Mouse (Mus musculus): ENCODE results near the gene Rasa4. TPM values are rescaled to one million over a fixed set of nuclear protein-coding genes. Genes with fewer than 3 reads are reported as not detected.
"Not testable (repeated sequence)": the region's sequence is repeated elsewhere in the genome, so short reads cannot be mapped to it uniquely, and the experiment has no call there.

Gene Rasa4
- polyA plus RNA-seq, 1 experiment, result 1.5 TPM

GRCm38 (mm10) chr5:136139393-136139792 lies 55.7 kb downstream of the Rasa4 start:
- Histone ChIP-seq H3K4me3 (ENCODE audit: control insufficient read depth, low read depth, low read length) (no peak overlapping the region), H3K36me3 (ENCODE audit: control insufficient read depth, insufficient read depth, low read length) (no peaks in the 10 kb centered on the region; the same call in 1 of the 2 replicates), H3K27me3 (ENCODE audit: control insufficient read depth, insufficient read depth, low read length) (no peaks in the 10 kb centered on the region), H3K4me1 (ENCODE audit: control insufficient read depth, insufficient read depth, low read length) (peaks cover 6% of the 10 kb centered on the region), H3K27ac (ENCODE audit: control insufficient read depth, insufficient read depth, low read depth, low read length) (no peak overlapping the region)
- TF ChIP-seq CTCF (IDR thresholded peaks at IDR 0.05; ENCODE audit: control insufficient read depth, insufficient read depth, insufficient replicate concordance, low read depth, low read length) (no peak), POLR2A (IDR thresholded peaks at IDR 0.05; ENCODE audit: control insufficient read depth, low read depth, low read length) (no peak)

- Histone ChIP-seq H3K4me1 (ENCODE audit: control insufficient read depth, insufficient read depth, low read length) (peaks cover 6% of the 10 kb centered on the region), H3K4me3 (ENCODE audit: control insufficient read depth, low read depth, low read length) (no peak overlapping the region), H3K27ac (ENCODE audit: control insufficient read depth, insufficient read depth, low read depth, low read length) (no peak overlapping the region), H3K27me3 (ENCODE audit: control insufficient read depth, insufficient read depth, low read length) (no peaks in the 10 kb centered on the region), H3K36me3 (ENCODE audit: control insufficient read depth, insufficient read depth, low read length) (no peaks in the 10 kb centered on the region)
- no peak for TF ChIP-seq CTCF (IDR thresholded peaks at IDR 0.05; ENCODE audit: control insufficient read depth, insufficient read depth, insufficient replicate concordance, low read depth, low read length)
- TF ChIP-seq POLR2A (IDR thresholded peaks at IDR 0.05; ENCODE audit: control insufficient read depth, low read depth, low read length), result no peak
These were observed 56.4 kb downstream of the Rasa4 start for GRCm38 (mm10) chr5:136140057-136140482.

- no peaks in the 10 kb centered on the region for H3K27me3 ChIP-seq (ENCODE audit: control insufficient read depth, insufficient read depth, low read length)
- H3K27ac ChIP-seq (ENCODE audit: control insufficient read depth, insufficient read depth, low read depth, low read length), result no peak overlapping the region
- H3K36me3 ChIP-seq (ENCODE audit: control insufficient read depth, insufficient read depth, low read length), result no peaks in the 10 kb centered on the region
- H3K4me1 ChIP-seq (ENCODE audit: control insufficient read depth, insufficient read depth, low read length), result peaks cover 4% of the 10 kb centered on the region
- H3K4me3 ChIP-seq (ENCODE audit: control insufficient read depth, low read depth, low read length), result no peak overlapping the region
- TF ChIP-seq CTCF (IDR thresholded peaks at IDR 0.05; ENCODE audit: control insufficient read depth, insufficient read depth, insufficient replicate concordance, low read depth, low read length), result no peak; the same call in 1 of the 2 replicates
- no peak for TF ChIP-seq POLR2A (IDR thresholded peaks at IDR 0.05; ENCODE audit: control insufficient read depth, low read depth, low read length)
These were observed 59.0 kb downstream of the Rasa4 start for GRCm38 (mm10) chr5:136142746-136143145.

GRCm38 (mm10) chr5:136143161-136143755 lies 59.5 kb downstream of the Rasa4 start:
- Histone ChIP-seq H3K27me3 (ENCODE audit: control insufficient read depth, insufficient read depth, low read length) (no peaks in the 10 kb centered on the region), H3K4me1 (ENCODE audit: control insufficient read depth, insufficient read depth, low read length) (peaks cover 4% of the 10 kb centered on the region), H3K4me3 (ENCODE audit: control insufficient read depth, low read depth, low read length) (no peak overlapping the region), H3K36me3 (ENCODE audit: control insufficient read depth, insufficient read depth, low read length) (no peaks in the 10 kb centered on the region), H3K27ac (ENCODE audit: control insufficient read depth, insufficient read depth, low read depth, low read length) (no peak overlapping the region)
- no peak for TF ChIP-seq POLR2A (IDR thresholded peaks at IDR 0.05; ENCODE audit: control insufficient read depth, low read depth, low read length)
- peak; percentile 74; the same call in 1 of the 2 replicates for TF ChIP-seq CTCF (IDR thresholded peaks at IDR 0.05; ENCODE audit: control insufficient read depth, insufficient read depth, insufficient replicate concordance, low read depth, low read length)

- TF ChIP-seq POLR2A (IDR thresholded peaks at IDR 0.05; ENCODE audit: control insufficient read depth, low read depth, low read length), result no peak
- TF ChIP-seq CTCF (IDR thresholded peaks at IDR 0.05; ENCODE audit: control insufficient read depth, insufficient read depth, insufficient replicate concordance, low read depth, low read length), result no peak
- peaks cover 4% of the 10 kb centered on the region for H3K4me1 ChIP-seq (ENCODE audit: control insufficient read depth, insufficient read depth, low read length)
- H3K27ac ChIP-seq (ENCODE audit: control insufficient read depth, insufficient read depth, low read depth, low read length), result no peak overlapping the region
- no peaks in the 10 kb centered on the region for H3K36me3 ChIP-seq (ENCODE audit: control insufficient read depth, insufficient read depth, low read length)
- H3K27me3 ChIP-seq (ENCODE audit: control insufficient read depth, insufficient read depth, low read length), result no peaks in the 10 kb centered on the region
- no peak overlapping the region for H3K4me3 ChIP-seq (ENCODE audit: control insufficient read depth, low read depth, low read length)
These were observed 61.1 kb downstream of the Rasa4 start for GRCm38 (mm10) chr5:136144606-136145430.

GRCm38 (mm10) chr5:136146936-136147335 lies 63.2 kb downstream of the Rasa4 start:
- Histone ChIP-seq H3K4me1 (ENCODE audit: control insufficient read depth, insufficient read depth, low read length) (peaks cover 8% of the 10 kb centered on the region), H3K4me3 (ENCODE audit: control insufficient read depth, low read depth, low read length) (no peak overlapping the region), H3K27me3 (ENCODE audit: control insufficient read depth, insufficient read depth, low read length) (no peaks in the 10 kb centered on the region), H3K36me3 (ENCODE audit: control insufficient read depth, insufficient read depth, low read length) (no peaks in the 10 kb centered on the region), H3K27ac (ENCODE audit: control insufficient read depth, insufficient read depth, low read depth, low read length) (no peak overlapping the region)
- TF ChIP-seq CTCF (IDR thresholded peaks at IDR 0.05; ENCODE audit: control insufficient read depth, insufficient read depth, insufficient replicate concordance, low read depth, low read length), result no peak
- no peak for TF ChIP-seq POLR2A (IDR thresholded peaks at IDR 0.05; ENCODE audit: control insufficient read depth, low read depth, low read length)

GRCm38 (mm10) chr5:136147704-136148103 lies 64.0 kb downstream of the Rasa4 start:
- no peak for TF ChIP-seq CTCF (IDR thresholded peaks at IDR 0.05; ENCODE audit: control insufficient read depth, insufficient read depth, insufficient replicate concordance, low read depth, low read length)
- TF ChIP-seq POLR2A (IDR thresholded peaks at IDR 0.05; ENCODE audit: control insufficient read depth, low read depth, low read length), result no peak
- no peak overlapping the region for H3K27ac ChIP-seq (ENCODE audit: control insufficient read depth, insufficient read depth, low read depth, low read length)

GRCm38 (mm10) chr5:136149134-136149576 lies 65.4 kb downstream of the Rasa4 start:
- H3K27me3 ChIP-seq (ENCODE audit: control insufficient read depth, insufficient read depth, low read length); H3K36me3 ChIP-seq (ENCODE audit: control insufficient read depth, insufficient read depth, low read length); H3K27ac ChIP-seq (ENCODE audit: control insufficient read depth, insufficient read depth, low read depth, low read length); H3K4me3 ChIP-seq (ENCODE audit: control insufficient read depth, low read depth, low read length); H3K4me1 ChIP-seq (ENCODE audit: control insufficient read depth, insufficient read depth, low read length): not testable (repeated sequence)

More at GRCm38 (mm10) chr5:136147704-136148103, 64.0 kb downstream of the Rasa4 start:
- H3K4me3 ChIP-seq (ENCODE audit: control insufficient read depth, low read depth, low read length), result no peak overlapping the region
- H3K36me3 ChIP-seq (ENCODE audit: control insufficient read depth, insufficient read depth, low read length), result no peaks in the 10 kb centered on the region
- H3K27me3 ChIP-seq (ENCODE audit: control insufficient read depth, insufficient read depth, low read length), result no peaks in the 10 kb centered on the region
- peaks cover 8% of the 10 kb centered on the region for H3K4me1 ChIP-seq (ENCODE audit: control insufficient read depth, insufficient read depth, low read length)

Data from testis, adult 2 months (tissue).